Mouse (Mus musculus): ENCODE measurements at regions not wholly inside any gene's neighbourhood (a gene's known extent, or its start where the extent isn't known, plus 50 kb on each side); places are given as distances from the start of the nearest gene placed in this dataset.

DNA sequence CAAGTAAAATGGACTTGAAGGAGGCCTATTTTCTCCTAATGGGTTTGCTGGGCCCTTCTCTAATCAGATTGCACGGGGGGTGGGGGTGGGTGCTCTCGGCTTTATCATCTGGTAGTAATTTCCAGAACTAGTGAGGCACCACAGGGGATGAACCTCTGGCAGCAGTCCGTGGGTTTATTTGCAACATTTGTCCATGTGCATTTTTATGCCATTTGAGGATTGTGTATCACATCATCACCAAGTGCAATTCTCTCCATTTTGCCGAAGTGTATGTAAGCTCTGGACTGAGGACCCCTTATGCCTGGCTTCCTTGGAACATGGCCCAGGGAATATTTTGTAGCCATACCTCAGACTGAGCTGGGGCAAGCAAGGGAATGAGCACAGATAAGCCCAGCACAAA, 200.6 kb upstream of the Tas2r119 start:
- Histone ChIP-seq H3K4me3 (ENCODE audit: low read depth, low read length) (no peak overlapping the region), H3K4me1 (ENCODE audit: control insufficient read depth, insufficient read depth, low read length) (no peaks in the 10 kb centered on the region), H3K27me3 (ENCODE audit: control insufficient read depth, insufficient read depth, low read length, poor library complexity, severe bottlenecking) (no peaks in the 10 kb centered on the region), H3K27ac (ENCODE audit: insufficient read depth, low read length) (no peak overlapping the region), H3K36me3 (ENCODE audit: control insufficient read depth, insufficient read depth, low read length, poor library complexity, severe bottlenecking) (no peaks in the 10 kb centered on the region), H3K9me3 (replicated peaks; ENCODE audit: control insufficient read depth, insufficient read depth, low read length, poor library complexity, severe bottlenecking) (no peaks in the 10 kb centered on the region), H3K9ac (ENCODE audit: low read depth, poor library complexity, severe bottlenecking) (no peak overlapping the region)
- TF ChIP-seq POLR2A (IDR thresholded peaks at IDR 0.05; ENCODE audit: insufficient read depth, low read length), result no peak
- no peak for TF ChIP-seq CTCF (IDR thresholded peaks at IDR 0.05; ENCODE audit: low read depth, low read length)
- no peak for TF ChIP-seq EP300 (IDR thresholded peaks at IDR 0.05; ENCODE audit: insufficient read depth, low read depth, low read length)

- no peaks in the 10 kb centered on the region for H3K4me1 ChIP-seq (ENCODE audit: control insufficient read depth, insufficient read depth, low read length)
- no peak overlapping the region for H3K27ac ChIP-seq (ENCODE audit: insufficient read depth, low read length)
- no peaks in the 10 kb centered on the region for H3K36me3 ChIP-seq (ENCODE audit: control insufficient read depth, insufficient read depth, low read length, poor library complexity, severe bottlenecking)
- H3K4me3 ChIP-seq (ENCODE audit: low read depth, low read length), result no peak overlapping the region
- no peaks in the 10 kb centered on the region for H3K9me3 ChIP-seq (replicated peaks; ENCODE audit: control insufficient read depth, insufficient read depth, low read length, poor library complexity, severe bottlenecking)
- TF ChIP-seq POLR2A (IDR thresholded peaks at IDR 0.05; ENCODE audit: insufficient read depth, low read length), result no peak
- TF ChIP-seq CTCF (IDR thresholded peaks at IDR 0.05; ENCODE audit: low read depth, low read length), result no peak
- TF ChIP-seq EP300 (IDR thresholded peaks at IDR 0.05; ENCODE audit: insufficient read depth, low read depth, low read length), result no peak
- H3K27me3 ChIP-seq (ENCODE audit: control insufficient read depth, insufficient read depth, low read length, poor library complexity, severe bottlenecking), result no peaks in the 10 kb centered on the region
- no peak overlapping the region for H3K9ac ChIP-seq (ENCODE audit: low read depth, poor library complexity, severe bottlenecking)
Measured at GRCm38 (mm10) chr15:31977563-31977962, 199.5 kb upstream of the Tas2r119 start.

- no peak overlapping the region for H3K27ac ChIP-seq (ENCODE audit: insufficient read depth, low read length)
- TF ChIP-seq POLR2A (IDR thresholded peaks at IDR 0.05; ENCODE audit: insufficient read depth, low read length) (no peak), CTCF (IDR thresholded peaks at IDR 0.05; ENCODE audit: low read depth, low read length) (no peak), EP300 (IDR thresholded peaks at IDR 0.05; ENCODE audit: insufficient read depth, low read depth, low read length) (no peak)
- no peak overlapping the region for H3K4me3 ChIP-seq (ENCODE audit: low read depth, low read length)
- H3K4me1 ChIP-seq (ENCODE audit: control insufficient read depth, insufficient read depth, low read length), result no peaks in the 10 kb centered on the region
- H3K9ac ChIP-seq (ENCODE audit: low read depth, poor library complexity, severe bottlenecking), result no peak overlapping the region
- H3K27me3 ChIP-seq (ENCODE audit: control insufficient read depth, insufficient read depth, low read length, poor library complexity, severe bottlenecking), result no peaks in the 10 kb centered on the region
- H3K36me3 ChIP-seq (ENCODE audit: control insufficient read depth, insufficient read depth, low read length, poor library complexity, severe bottlenecking), result no peaks in the 10 kb centered on the region
- H3K9me3 ChIP-seq (replicated peaks; ENCODE audit: control insufficient read depth, insufficient read depth, low read length, poor library complexity, severe bottlenecking), result no peaks in the 10 kb centered on the region
Measured at GRCm38 (mm10) chr15:31979961-31980360, 197.1 kb upstream of the Tas2r119 start.

DNA sequence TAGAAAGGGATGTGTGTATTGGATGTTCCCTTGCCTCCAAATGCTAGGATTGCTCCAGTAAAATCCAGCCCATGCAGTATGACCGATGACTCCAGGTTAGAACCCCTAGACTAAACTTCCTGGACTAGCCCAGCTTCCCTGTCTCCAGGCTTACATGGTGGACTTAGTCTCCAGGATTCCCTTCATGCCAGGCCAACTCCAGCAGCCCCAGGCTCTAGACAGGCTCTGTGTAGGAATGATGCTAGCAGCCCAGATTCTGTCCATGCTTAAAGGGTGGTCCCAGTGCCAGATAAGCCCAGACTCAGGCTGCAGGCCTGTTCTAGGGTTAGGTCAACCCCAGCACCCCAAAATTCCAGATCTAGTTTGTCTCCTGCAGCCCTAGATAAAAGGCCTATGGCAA, 196.3 kb upstream of the Tas2r119 start:
- TF ChIP-seq EP300 (IDR thresholded peaks at IDR 0.05; ENCODE audit: insufficient read depth, low read depth, low read length) (no peak), CTCF (IDR thresholded peaks at IDR 0.05; ENCODE audit: low read depth, low read length) (no peak), POLR2A (IDR thresholded peaks at IDR 0.05; ENCODE audit: insufficient read depth, low read length) (no peak)
- H3K4me1 ChIP-seq (ENCODE audit: control insufficient read depth, insufficient read depth, low read length), result no peaks in the 10 kb centered on the region
- no peak overlapping the region for H3K4me3 ChIP-seq (ENCODE audit: low read depth, low read length)
- H3K36me3 ChIP-seq (ENCODE audit: control insufficient read depth, insufficient read depth, low read length, poor library complexity, severe bottlenecking), result no peaks in the 10 kb centered on the region
- no peak overlapping the region for H3K27ac ChIP-seq (ENCODE audit: insufficient read depth, low read length)
- H3K27me3 ChIP-seq (ENCODE audit: control insufficient read depth, insufficient read depth, low read length, poor library complexity, severe bottlenecking), result no peaks in the 10 kb centered on the region
- no peaks in the 10 kb centered on the region for H3K9me3 ChIP-seq (replicated peaks; ENCODE audit: control insufficient read depth, insufficient read depth, low read length, poor library complexity, severe bottlenecking)
- no peak overlapping the region for H3K9ac ChIP-seq (ENCODE audit: low read depth, poor library complexity, severe bottlenecking)

DNA sequence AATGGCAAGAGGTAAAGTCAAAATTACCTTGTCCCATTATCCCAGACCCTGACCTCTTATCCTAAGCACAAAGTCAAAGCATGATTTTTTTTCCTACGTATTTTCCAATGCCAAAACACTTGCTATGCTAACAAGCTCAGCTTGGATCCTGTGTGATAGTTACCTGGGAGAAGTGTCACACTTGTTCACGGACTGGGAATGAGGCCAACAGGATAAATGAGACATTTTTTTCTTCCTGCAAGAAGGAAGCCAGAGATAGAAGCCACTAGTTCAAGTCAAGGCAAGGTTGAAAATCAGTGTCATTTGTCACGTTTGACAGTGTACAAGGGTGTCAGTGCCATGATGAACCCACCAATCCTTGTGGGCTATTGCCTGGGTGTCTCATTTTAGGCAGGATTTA, 189.8 kb upstream of the Tas2r119 start:
- Histone ChIP-seq H3K4me1 (ENCODE audit: control insufficient read depth, insufficient read depth, low read length) (no peaks in the 10 kb centered on the region), H3K36me3 (ENCODE audit: control insufficient read depth, insufficient read depth, low read length, poor library complexity, severe bottlenecking) (no peaks in the 10 kb centered on the region), H3K27me3 (ENCODE audit: control insufficient read depth, insufficient read depth, low read length, poor library complexity, severe bottlenecking) (peaks cover 1% of the 10 kb centered on the region; the same call in 1 of the 2 replicates), H3K9me3 (replicated peaks; ENCODE audit: control insufficient read depth, insufficient read depth, low read length, poor library complexity, severe bottlenecking) (no peaks in the 10 kb centered on the region), H3K9ac (ENCODE audit: low read depth, poor library complexity, severe bottlenecking) (no peak overlapping the region), H3K27ac (ENCODE audit: insufficient read depth, low read length) (no peak overlapping the region), H3K4me3 (ENCODE audit: low read depth, low read length) (no peak overlapping the region)
- TF ChIP-seq EP300 (IDR thresholded peaks at IDR 0.05; ENCODE audit: insufficient read depth, low read depth, low read length), result no peak
- no peak for TF ChIP-seq POLR2A (IDR thresholded peaks at IDR 0.05; ENCODE audit: insufficient read depth, low read length)
- TF ChIP-seq CTCF (IDR thresholded peaks at IDR 0.05; ENCODE audit: low read depth, low read length), result no peak

DNA sequence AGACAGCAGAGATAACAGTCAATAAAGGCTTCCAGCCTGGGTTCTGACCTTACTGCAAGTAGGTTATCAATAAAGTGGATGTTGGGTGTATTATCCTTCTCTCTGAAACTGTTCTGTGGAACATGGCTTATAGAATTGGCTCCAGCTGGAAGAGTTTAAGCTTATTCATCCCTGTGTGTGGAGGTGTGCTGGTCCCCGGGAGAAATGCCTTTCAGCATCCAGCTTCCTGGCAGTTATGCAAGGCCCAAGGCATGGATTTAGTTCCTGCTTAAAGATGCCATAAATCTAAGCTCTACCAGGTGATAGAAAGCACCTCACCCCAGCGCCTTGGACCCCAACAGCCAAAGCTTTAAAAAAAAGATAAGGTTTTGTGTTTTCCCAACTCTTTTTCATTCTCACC, 188.0 kb upstream of the Tas2r119 start:
- Histone ChIP-seq H3K9me3 (replicated peaks; ENCODE audit: control insufficient read depth, insufficient read depth, low read length, poor library complexity, severe bottlenecking) (no peaks in the 10 kb centered on the region), H3K27ac (ENCODE audit: insufficient read depth, low read length) (no peak overlapping the region), H3K9ac (ENCODE audit: low read depth, poor library complexity, severe bottlenecking) (no peak overlapping the region), H3K4me1 (ENCODE audit: control insufficient read depth, insufficient read depth, low read length) (no peaks in the 10 kb centered on the region), H3K4me3 (ENCODE audit: low read depth, low read length) (no peak overlapping the region), H3K36me3 (ENCODE audit: control insufficient read depth, insufficient read depth, low read length, poor library complexity, severe bottlenecking) (no peaks in the 10 kb centered on the region), H3K27me3 (ENCODE audit: control insufficient read depth, insufficient read depth, low read length, poor library complexity, severe bottlenecking) (peaks cover 1% of the 10 kb centered on the region; the same call in 1 of the 2 replicates)
- no peak for TF ChIP-seq EP300 (IDR thresholded peaks at IDR 0.05; ENCODE audit: insufficient read depth, low read depth, low read length)
- TF ChIP-seq POLR2A (IDR thresholded peaks at IDR 0.05; ENCODE audit: insufficient read depth, low read length), result no peak
- no peak for TF ChIP-seq CTCF (IDR thresholded peaks at IDR 0.05; ENCODE audit: low read depth, low read length)
